Mouse (Mus musculus) bone marrow, adult 2 months (tissue): ENCODE measurements around the gene Wrap53. TPM values are rescaled to one million over a fixed set of nuclear protein-coding genes. Genes with fewer than 3 reads are reported as not detected.

Source experiments
- H3K27ac ChIP-seq: fragments of 200-500 bp; 2 replicates; pipeline ENCODE4 v1.5.1; 2012; ENCODE audit warnings: low read depth, mild to moderate bottlenecking, control low read depth, inconsistent platforms, low read length; ENCODE audit not compliant: control insufficient read depth, poor library complexity, insufficient read depth
- H3K4me1 ChIP-seq: fragments of 200-500 bp; 2 replicates; pipeline ENCODE4 v1.6.1; 2011; ENCODE audit warnings: low read length; ENCODE audit not compliant: control insufficient read depth, insufficient read depth
- H3K4me3 ChIP-seq: fragments of 200-500 bp; replicated peaks from 2 replicates; pipeline ENCODE3; 2011; ENCODE audit warnings: mild to moderate bottlenecking, low read depth, low read length, control low read depth; ENCODE audit not compliant: control insufficient read depth
- CTCF ChIP-seq: fragments of 200-500 bp; IDR thresholded peaks from 2 replicates; pipeline ENCODE4 v1.5.1; 2011; ENCODE audit warnings: low read length, control low read depth; ENCODE audit not compliant: control insufficient read depth, insufficient read depth
- POLR2A ChIP-seq: fragments of 200-500 bp; IDR thresholded peaks from 2 replicates; pipeline ENCODE4 v1.6.1; 2011; ENCODE audit warnings: low read depth, mild to moderate bottlenecking, control low read depth, low read length, borderline replicate concordance; ENCODE audit not compliant: control insufficient read depth
- WGBS: fragments of 180-500 bp; shearing (Covaris S2); methylation state at CpG from one replicate; pipeline ENCODE4 v1.1.7; 2018; 5-methylcytosine and 5-hydroxymethylcytosine counted together
- polyA plus RNA-seq: library from polyadenylated mRNA; stranded (reverse); fragments of >200 nt; gene quantifications from 2 replicates; pipeline ENCODE4 v1.2.4, GENCODE M21; 2011; ENCODE audit warnings: low replicate concordance; ENCODE audit not compliant: missing spikeins, insufficient read depth, insufficient read length

Gene Wrap53
- polyA plus RNA-seq, 1 experiment, result 36.2 TPM

- under 1% methylated on average over 73 of the region's 73 CpGs for WGBS
- Histone ChIP-seq H3K4me1 (no peaks in the 10 kb centered on the region), H3K27ac (peak overlapping the region; percentile 51), H3K4me3 (peak overlapping the region; percentile 67)
- TF ChIP-seq CTCF (no peak), POLR2A (no peak)
These were observed 25.0 kb upstream of the Wrap53 start for GRCm38 (mm10) chr11:69604795-69605664.

- H3K27ac ChIP-seq, result no peak overlapping the region
- no peak for TF ChIP-seq POLR2A
- no peak for TF ChIP-seq CTCF
- 57% methylated on average over 3 of the region's 3 CpGs for WGBS
- no peak overlapping the region for H3K4me3 ChIP-seq
- no peaks in the 10 kb centered on the region for H3K4me1 ChIP-seq
These were observed 24.3 kb upstream of the Wrap53 start for GRCm38 (mm10) chr11:69604347-69604746.

GRCm38 (mm10) chr11:69603516-69603915, 23.5 kb upstream of the Wrap53 start:
- Histone ChIP-seq H3K27ac (no peak overlapping the region), H3K4me1 (no peaks in the 10 kb centered on the region), H3K4me3 (no peak overlapping the region)
- TF ChIP-seq POLR2A (no peak), CTCF (no peak)
- WGBS, result 83% methylated on average over 8 of the region's 8 CpGs

- WGBS, result 57% methylated on average over 3 of the region's 3 CpGs
- Histone ChIP-seq H3K4me3 (no peak overlapping the region), H3K4me1 (no peaks in the 10 kb centered on the region), H3K27ac (no peak overlapping the region)
- no peak for TF ChIP-seq CTCF
- no peak for TF ChIP-seq POLR2A
These were observed 21.7 kb upstream of the Wrap53 start for GRCm38 (mm10) chr11:69601768-69602167.

GRCm38 (mm10) chr11:69600098-69600497, 20.0 kb upstream of the Wrap53 start:
- Histone ChIP-seq H3K4me3 (no peak overlapping the region), H3K4me1 (no peaks in the 10 kb centered on the region), H3K27ac (no peak overlapping the region)
- TF ChIP-seq CTCF, result no peak
- WGBS, result 63% methylated on average over 6 of the region's 6 CpGs

GRCm38 (mm10) chr11:69599436-69599835, 19.4 kb upstream of the Wrap53 start:
- Histone ChIP-seq H3K4me1 (no peaks in the 10 kb centered on the region), H3K27ac (no peak overlapping the region), H3K4me3 (no peak overlapping the region)
- TF ChIP-seq POLR2A (no peak), CTCF (peak; percentile 12; the same call in 1 of the 2 replicates)
- WGBS, result 16% methylated on average over 9 of the region's 9 CpGs

GRCm38 (mm10) chr11:69594853-69595252, 14.8 kb upstream of the Wrap53 start:
- no peaks in the 10 kb centered on the region; the same call in 1 of the 2 replicates for H3K4me1 ChIP-seq
- 90% methylated on average over 6 of the region's 6 CpGs for WGBS
- no peak overlapping the region for H3K27ac ChIP-seq

GRCm38 (mm10) chr11:69592799-69593198, 12.7 kb upstream of the Wrap53 start:
- WGBS, result 65% methylated on average over 4 of the region's 4 CpGs
- Histone ChIP-seq H3K4me3 (no peak overlapping the region), H3K27ac (no peak overlapping the region), H3K4me1 (no peaks in the 10 kb centered on the region; the same call in none of the 2 replicates)
- no peak for TF ChIP-seq POLR2A
- no peak for TF ChIP-seq CTCF

More at GRCm38 (mm10) chr11:69594853-69595252, 14.8 kb upstream of the Wrap53 start:
- H3K4me3 ChIP-seq, result no peak overlapping the region
- TF ChIP-seq CTCF (no peak), POLR2A (no peak)
